Mouse (Mus musculus): ENCODE results near the gene Igf1.

- TF ChIP-seq POLR2A (IDR thresholded peaks at IDR 0.05; ENCODE audit: low read depth, low read length) (no peak), CTCF (IDR thresholded peaks at IDR 0.05; ENCODE audit: borderline replicate concordance, insufficient read depth, low read length) (no peak)
Measured at GRCm38 (mm10) chr10:87894461-87895120, 36.5 kb downstream of the Igf1 start.

Data from embryonic fibroblast, embryonic 13.5 days (primary cell).